Mouse (Mus musculus) kidney, postnatal 0 days (tissue): Measurements from ENCODE around the gene Zmiz1. TPM values are rescaled to one million over a fixed set of nuclear protein-coding genes. Genes with fewer than 3 reads are reported as not detected.

ENCODE experiments used
- ATAC-seq: fragments of 200-750 bp; cut with Nextera tagmentation; replicated peaks from 2 replicates; pipeline ENCODE4 v1.8.0; 2017; ENCODE audit warnings: low read depth, moderate number of reproducible peaks, moderate TSS enrichment, moderate library complexity; ENCODE audit not compliant: low FRiP score
- DNase-seq: peaks from one replicate; pipeline ENCODE4 v3.0.0-alpha.2; 2016; ENCODE audit warnings: low spot score
- H3K27ac ChIP-seq: fragments of 300-500 bp; sonication (generic); 2 replicates; pipeline ENCODE4 v1.5.1; 2014; ENCODE audit warnings: mild to moderate bottlenecking
- H3K27me3 ChIP-seq: fragments of 300-500 bp; sonication (generic); 2 replicates; pipeline ENCODE4 v1.6.1; 2014; ENCODE audit warnings: low read length, mixed read lengths; ENCODE audit not compliant: insufficient read depth
- H3K36me3 ChIP-seq: fragments of 300-500 bp; sonication (generic); 2 replicates; pipeline ENCODE4 v1.6.1; 2014; ENCODE audit warnings: low read length, mixed read lengths; ENCODE audit not compliant: insufficient read depth
- H3K4me1 ChIP-seq: fragments of 300-500 bp; sonication (generic); replicated peaks from 2 replicates; pipeline ENCODE4 v1.6.1; 2014; ENCODE audit warnings: antibody characterized with exemption, low read length, mixed read lengths; ENCODE audit not compliant: insufficient read depth
- H3K4me2 ChIP-seq: fragments of 300-500 bp; sonication (generic); 2 replicates; pipeline ENCODE4 v1.6.1; 2014; ENCODE audit warnings: mild to moderate bottlenecking, low read length, moderate library complexity, mixed read lengths
- H3K4me3 ChIP-seq: fragments of 300-500 bp; sonication (generic); replicated peaks from 2 replicates; pipeline ENCODE4 v1.5.1; 2014; ENCODE audit warnings: low read depth, low read length
- H3K9ac ChIP-seq: fragments of 300-500 bp; sonication (generic); 2 replicates; pipeline ENCODE4 v1.6.1; 2014; ENCODE audit warnings: low read depth, low read length
- H3K9me3 ChIP-seq: fragments of 300-500 bp; sonication (generic); replicated peaks from 2 replicates; pipeline ENCODE4 v1.6.1; 2016; ENCODE audit warnings: low read length, inconsistent platforms, mixed read lengths
- CTCF ChIP-seq: IDR thresholded peaks from 2 replicates; pipeline ENCODE4 v1.5.1; 2016; ENCODE audit warnings: antibody characterized with exemption, low read depth, mild to moderate bottlenecking, moderate library complexity
- WGBS: fragments of 180-500 bp; shearing (Covaris S2); extraction: QIAGEN DNeasy Blood & Tissue Kit; methylation state at CpG from one replicate; pipeline ENCODE4 v1.1.7; 2014; 5-methylcytosine and 5-hydroxymethylcytosine counted together
- polyA plus RNA-seq: library from polyadenylated mRNA; unstranded; fragments of >200 nt; fragmentation: Nextera tagmentation; extraction: Ambion mirVana; gene quantifications from 2 replicates; pipeline ENCODE4 v1.2.1, GENCODE M21; 2015

Zmiz1 gene
- polyA plus RNA-seq, 1 experiment from 2014 or later = 25.0 TPM

- no peak for TF ChIP-seq CTCF
- no peaks in the 10 kb centered on the region for H3K27me3 ChIP-seq
- WGBS = 52% methylated on average over 7 of the region's 7 CpGs
These were observed 11.3 kb downstream of the Zmiz1 start for GRCm38 (mm10) chr14:25470224-25470805.

GRCm38 (mm10) chr14:25471035-25471434 lies 12.1 kb downstream of the Zmiz1 start:
- no peak for DNase-seq
- TF ChIP-seq CTCF = peak; percentile 32

More at GRCm38 (mm10) chr14:25470224-25470805, 11.3 kb downstream of the Zmiz1 start:
- H3K4me1 ChIP-seq = peaks cover 93% of the 10 kb centered on the region
- no peak overlapping the region for H3K4me2 ChIP-seq
- no peak for ATAC-seq
- 0 out of 2 replicates have a peak, but pooled peaks cover 2% of the 10 kb centered on the region for H3K36me3 ChIP-seq
- H3K9me3 ChIP-seq = no peaks in the 10 kb centered on the region
- peak overlapping the region; percentile 86 for H3K27ac ChIP-seq
- no peak for DNase-seq
- no peak overlapping the region for H3K9ac ChIP-seq
- H3K4me3 ChIP-seq = no peak overlapping the region

GRCm38 (mm10) chr14:25472096-25472861 lies 13.3 kb downstream of the Zmiz1 start:
- DNase-seq (peak; percentile 63), ATAC-seq (0 out of 2 replicates have a peak, but pooled peaks have one; percentile 12)
- Histone ChIP-seq H3K27ac (peak overlapping the region; percentile 86), H3K4me2 (no peak overlapping the region), H3K9me3 (no peaks in the 10 kb centered on the region), H3K4me3 (no peak overlapping the region), H3K27me3 (no peaks in the 10 kb centered on the region), H3K4me1 (peaks cover 93% of the 10 kb centered on the region), H3K36me3 (0 out of 2 replicates have a peak, but pooled peaks cover 2% of the 10 kb centered on the region), H3K9ac (0 out of 2 replicates have a peak overlapping the region, but pooled peaks have one; percentile 23)
- TF ChIP-seq CTCF = no peak
- 33% methylated on average over 6 of the region's 6 CpGs for WGBS

More at GRCm38 (mm10) chr14:25471035-25471434, 12.1 kb downstream of the Zmiz1 start:
- H3K27ac ChIP-seq = peak overlapping the region; percentile 86
- H3K4me2 ChIP-seq = no peak overlapping the region
- no peak for ATAC-seq
- peaks cover 90% of the 10 kb centered on the region for H3K4me1 ChIP-seq
- H3K36me3 ChIP-seq = 0 out of 2 replicates have a peak, but pooled peaks cover 2% of the 10 kb centered on the region
- no peak overlapping the region for H3K9ac ChIP-seq
- WGBS = 12% methylated on average over 2 of the region's 2 CpGs
- H3K27me3 ChIP-seq = no peaks in the 10 kb centered on the region
- no peaks in the 10 kb centered on the region for H3K9me3 ChIP-seq
- no peak overlapping the region for H3K4me3 ChIP-seq

GRCm38 (mm10) chr14:25472981-25473649 lies 14.1 kb downstream of the Zmiz1 start:
- TF ChIP-seq CTCF = no peak
- Histone ChIP-seq H3K27me3 (no peaks in the 10 kb centered on the region), H3K4me3 (no peak overlapping the region), H3K9me3 (no peaks in the 10 kb centered on the region), H3K4me1 (peaks cover 92% of the 10 kb centered on the region), H3K9ac (peak overlapping the region; percentile 4; the same call in 1 of the 2 replicates), H3K36me3 (0 out of 2 replicates have a peak, but pooled peaks cover 1% of the 10 kb centered on the region), H3K4me2 (no peak overlapping the region), H3K27ac (peak overlapping the region; percentile 86)
- ATAC-seq (peak; percentile 62), DNase-seq (peak; percentile 56)
- 26% methylated on average over 6 of the region's 6 CpGs for WGBS

GRCm38 (mm10) chr14:25474017-25474416 lies 15.0 kb downstream of the Zmiz1 start:
- H3K9ac ChIP-seq = no peak overlapping the region
- ATAC-seq = no peak; the same call in 1 of the 2 replicates
- H3K4me1 ChIP-seq = peaks cover 90% of the 10 kb centered on the region
- H3K36me3 ChIP-seq = no peaks in the 10 kb centered on the region
- H3K9me3 ChIP-seq = no peaks in the 10 kb centered on the region
- DNase-seq = no peak
- no peaks in the 10 kb centered on the region for H3K27me3 ChIP-seq
- no peak overlapping the region for H3K4me2 ChIP-seq
- WGBS = 34% methylated on average over 5 of the region's 5 CpGs
- H3K4me3 ChIP-seq = no peak overlapping the region
- H3K27ac ChIP-seq = peak overlapping the region; percentile 86
- TF ChIP-seq CTCF = no peak

- Histone ChIP-seq H3K36me3 (no peaks in the 10 kb centered on the region), H3K27me3 (no peaks in the 10 kb centered on the region), H3K4me1 (peaks cover 90% of the 10 kb centered on the region), H3K27ac (peak overlapping the region; percentile 86), H3K9me3 (no peaks in the 10 kb centered on the region), H3K4me3 (no peak overlapping the region), H3K9ac (no peak overlapping the region), H3K4me2 (no peak overlapping the region)
- WGBS = 53% methylated on average over 6 of the region's 6 CpGs
- TF ChIP-seq CTCF = no peak
- no peak for ATAC-seq
- no peak for DNase-seq
These were observed 15.7 kb downstream of the Zmiz1 start for GRCm38 (mm10) chr14:25474732-25475131.
